Mouse (Mus musculus): ENCODE results near the gene Usp13. TPM values are rescaled to one million over a fixed set of nuclear protein-coding genes. Genes with fewer than 3 reads are reported as not detected.

Usp13 gene
- 0.48 and 1.2 TPM in 2 replicates for polyA plus RNA-seq (2012; rRNA removed)

GRCm38 (mm10) chr3:32817357-32818326 is at the start of gene Usp13:
Usp13 (plus strand) TSS chr3:32817546.
- TF ChIP-seq CTCF (conservative IDR thresholded peaks at IDR 0.05; ENCODE audit: insufficient read depth, insufficient read length, low read depth, low read length) (no peak), POLR2A (IDR thresholded peaks at IDR 0.05; ENCODE audit: low read depth, low read length) (no peak)
- WGBS, result 2% methylated on average over 79 of the region's 84 CpGs
- Histone ChIP-seq H3K4me1 (ENCODE audit: control insufficient read depth, insufficient read depth, low read length) (no peaks in the 10 kb centered on the region), H3K27ac (ENCODE audit: insufficient read depth, low read depth, low read length) (no peak within 1 kb of the TSS), H3K36me3 (ENCODE audit: control insufficient read depth, insufficient read depth, low read length) (no peaks in the 10 kb centered on the region), H3K4me3 (ENCODE audit: insufficient read depth, low read depth, low read length) (peak within 1 kb of the TSS; percentile 79), H3K27me3 (replicated peaks; ENCODE audit: control insufficient read depth, insufficient read depth, low read length) (no peaks in the 10 kb centered on the region)
- DNase-seq, result peak; percentile 58

DNA sequence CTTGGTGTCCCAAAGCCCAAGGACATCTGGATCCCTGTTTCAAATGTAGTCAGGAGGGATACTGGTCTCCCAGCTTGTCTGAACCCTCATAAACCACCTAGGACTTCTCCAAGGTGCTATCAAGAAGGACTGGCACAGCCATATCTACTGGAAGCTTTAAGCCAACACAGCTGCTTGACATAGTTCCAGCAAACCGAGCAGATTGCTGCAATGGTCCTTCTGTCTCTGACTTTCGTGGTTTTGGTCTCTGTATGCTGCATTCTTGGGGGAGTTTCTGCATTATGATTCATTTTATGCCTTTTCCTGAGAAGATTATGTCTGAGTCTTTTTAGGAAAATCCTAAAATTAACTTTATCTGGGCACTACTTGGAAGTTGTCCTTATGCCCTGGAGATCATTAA is 46.6 kb upstream of the Usp13 start:
- TF ChIP-seq POLR2A (IDR thresholded peaks at IDR 0.05; ENCODE audit: low read depth, low read length) (no peak), CTCF (conservative IDR thresholded peaks at IDR 0.05; ENCODE audit: insufficient read depth, insufficient read length, low read depth, low read length) (no peak)
- H3K36me3 ChIP-seq (ENCODE audit: control insufficient read depth, insufficient read depth, low read length), result no peaks in the 10 kb centered on the region
- H3K4me3 ChIP-seq (ENCODE audit: insufficient read depth, low read depth, low read length), result no peak overlapping the region
- H3K27me3 ChIP-seq (replicated peaks; ENCODE audit: control insufficient read depth, insufficient read depth, low read length), result no peaks in the 10 kb centered on the region
- DNase-seq, result no peak
- H3K4me1 ChIP-seq (ENCODE audit: control insufficient read depth, insufficient read depth, low read length), result no peaks in the 10 kb centered on the region
- 78% methylated on average over 2 of the region's 2 CpGs for WGBS
- H3K27ac ChIP-seq (ENCODE audit: insufficient read depth, low read depth, low read length), result no peak overlapping the region

DNA sequence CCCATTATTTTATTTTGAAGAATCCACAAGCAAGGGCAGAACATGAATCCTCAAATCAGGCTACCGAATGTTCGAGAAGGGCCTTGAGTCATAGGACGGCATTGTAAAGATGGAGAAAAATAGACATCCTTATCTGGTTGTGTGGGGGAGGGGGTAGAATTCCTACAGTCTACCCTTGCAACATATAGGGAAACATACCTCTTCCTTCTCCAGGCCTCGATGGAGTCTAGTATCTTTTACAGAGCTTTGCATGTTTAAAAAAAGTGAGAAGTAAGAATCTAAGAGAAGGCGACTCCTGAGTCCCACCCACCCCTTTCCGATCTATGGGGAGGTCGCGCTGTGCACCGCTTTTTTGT is 367 bp upstream of the Usp13 start:
- DNase-seq, result no peak
- Histone ChIP-seq H3K4me1 (ENCODE audit: control insufficient read depth, insufficient read depth, low read length) (no peaks in the 10 kb centered on the region), H3K27ac (ENCODE audit: insufficient read depth, low read depth, low read length) (no peak overlapping the region), H3K4me3 (ENCODE audit: insufficient read depth, low read depth, low read length) (peak overlapping the region; percentile 79), H3K27me3 (replicated peaks; ENCODE audit: control insufficient read depth, insufficient read depth, low read length) (no peaks in the 10 kb centered on the region), H3K36me3 (ENCODE audit: control insufficient read depth, insufficient read depth, low read length) (no peaks in the 10 kb centered on the region)
- TF ChIP-seq CTCF (conservative IDR thresholded peaks at IDR 0.05; ENCODE audit: insufficient read depth, insufficient read length, low read depth, low read length), result no peak
- no peak for TF ChIP-seq POLR2A (IDR thresholded peaks at IDR 0.05; ENCODE audit: low read depth, low read length)
- WGBS, result 5% methylated on average over 9 of the region's 9 CpGs

DNA sequence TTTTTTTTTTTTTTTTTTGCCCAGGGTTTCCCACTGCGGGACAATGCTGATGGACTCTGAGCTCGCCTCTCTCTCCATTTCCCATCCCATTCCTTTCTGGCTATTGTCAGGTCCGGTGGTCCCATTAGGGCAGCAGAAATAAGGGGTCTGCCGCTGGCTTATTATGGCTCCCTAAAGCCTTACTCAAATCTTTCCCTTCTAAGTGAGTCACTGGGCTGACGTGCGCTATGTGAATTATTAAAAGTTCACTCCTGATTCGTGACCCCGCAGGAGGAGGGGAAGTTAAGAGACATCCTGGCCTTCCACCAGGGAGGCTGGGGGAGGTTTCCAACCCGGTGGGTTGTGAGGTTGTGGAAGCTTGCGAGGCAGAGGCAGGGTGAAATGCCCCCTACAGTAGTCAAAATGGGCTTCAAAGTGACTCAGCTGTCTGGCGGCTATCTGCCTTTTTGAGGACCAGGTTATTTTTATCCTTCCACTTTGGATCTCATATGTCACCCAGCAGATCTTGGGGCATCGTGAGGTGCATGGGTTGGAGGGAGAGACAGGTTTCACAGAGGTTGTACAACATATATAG is 1.1 kb downstream of the Usp13 start:
- 3% methylated on average over 12 of the region's 12 CpGs for WGBS
- H3K36me3 ChIP-seq (ENCODE audit: control insufficient read depth, insufficient read depth, low read length), result no peaks in the 10 kb centered on the region
- H3K4me3 ChIP-seq (ENCODE audit: insufficient read depth, low read depth, low read length), result no peak overlapping the region
- DNase-seq, result no peak
- no peaks in the 10 kb centered on the region for H3K4me1 ChIP-seq (ENCODE audit: control insufficient read depth, insufficient read depth, low read length)
- no peaks in the 10 kb centered on the region for H3K27me3 ChIP-seq (replicated peaks; ENCODE audit: control insufficient read depth, insufficient read depth, low read length)
- no peak overlapping the region for H3K27ac ChIP-seq (ENCODE audit: insufficient read depth, low read depth, low read length)
- TF ChIP-seq CTCF (conservative IDR thresholded peaks at IDR 0.05; ENCODE audit: insufficient read depth, insufficient read length, low read depth, low read length), result no peak
- TF ChIP-seq POLR2A (IDR thresholded peaks at IDR 0.05; ENCODE audit: low read depth, low read length), result no peak

DNA sequence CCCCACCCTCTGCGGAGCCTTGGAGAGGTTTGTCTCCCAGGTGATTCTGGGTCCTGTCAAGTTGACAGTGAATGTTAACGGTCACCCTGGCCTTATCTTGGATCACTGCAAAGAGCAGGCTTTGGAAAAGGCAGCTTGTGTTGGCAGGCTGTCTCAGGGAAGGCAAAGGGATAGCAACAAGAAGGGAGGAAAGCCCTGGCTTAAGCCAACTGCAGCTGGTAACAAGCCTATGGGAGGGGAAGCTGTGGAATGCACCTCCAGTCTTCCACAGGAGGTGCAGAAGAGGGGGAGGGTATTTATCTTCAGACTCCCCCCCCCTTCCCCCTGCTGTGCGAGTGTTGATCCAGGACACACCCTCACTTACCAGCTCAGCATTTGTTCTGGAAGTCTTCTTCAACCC is 5.3 kb downstream of the Usp13 start:
- WGBS, result 51% methylated on average over 3 of the region's 3 CpGs
- H3K4me1 ChIP-seq (ENCODE audit: control insufficient read depth, insufficient read depth, low read length), result no peaks in the 10 kb centered on the region
- H3K27ac ChIP-seq (ENCODE audit: insufficient read depth, low read depth, low read length), result no peak overlapping the region
- TF ChIP-seq POLR2A (IDR thresholded peaks at IDR 0.05; ENCODE audit: low read depth, low read length), result no peak
- TF ChIP-seq CTCF (conservative IDR thresholded peaks at IDR 0.05; ENCODE audit: insufficient read depth, insufficient read length, low read depth, low read length), result no peak
- no peak for DNase-seq
- no peak overlapping the region for H3K4me3 ChIP-seq (ENCODE audit: insufficient read depth, low read depth, low read length)
- H3K36me3 ChIP-seq (ENCODE audit: control insufficient read depth, insufficient read depth, low read length), result no peaks in the 10 kb centered on the region
- H3K27me3 ChIP-seq (replicated peaks; ENCODE audit: control insufficient read depth, insufficient read depth, low read length), result no peaks in the 10 kb centered on the region

DNA sequence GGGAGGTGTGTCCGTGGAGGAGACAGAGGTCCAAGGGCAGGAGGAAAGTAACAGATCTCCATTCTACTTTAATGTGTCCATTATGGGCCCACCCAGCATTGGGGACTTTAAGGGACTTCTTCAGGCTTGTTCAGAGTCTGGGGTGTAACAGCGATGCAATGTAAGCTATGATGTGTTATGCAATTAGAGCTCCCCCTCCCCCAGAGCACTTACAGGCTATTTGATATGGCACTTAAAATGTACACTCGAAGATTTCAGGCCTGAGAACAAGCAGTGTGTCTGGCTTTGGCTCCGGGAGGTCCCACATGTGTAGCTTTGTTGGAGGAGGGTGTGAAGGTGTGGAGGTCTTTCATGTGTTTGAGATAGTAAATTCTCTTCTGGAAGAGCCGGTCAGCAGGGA is 7.6 kb downstream of the Usp13 start:
- H3K27ac ChIP-seq (ENCODE audit: insufficient read depth, low read depth, low read length), result no peak overlapping the region
- 64% methylated on average over 5 of the region's 5 CpGs for WGBS
- no peak for TF ChIP-seq POLR2A (IDR thresholded peaks at IDR 0.05; ENCODE audit: low read depth, low read length)
- no peak for TF ChIP-seq CTCF (conservative IDR thresholded peaks at IDR 0.05; ENCODE audit: insufficient read depth, insufficient read length, low read depth, low read length)
- H3K4me1 ChIP-seq (ENCODE audit: control insufficient read depth, insufficient read depth, low read length), result no peaks in the 10 kb centered on the region
- no peaks in the 10 kb centered on the region for H3K36me3 ChIP-seq (ENCODE audit: control insufficient read depth, insufficient read depth, low read length)
- no peak for DNase-seq
- H3K27me3 ChIP-seq (replicated peaks; ENCODE audit: control insufficient read depth, insufficient read depth, low read length), result no peaks in the 10 kb centered on the region
- H3K4me3 ChIP-seq (ENCODE audit: insufficient read depth, low read depth, low read length), result no peak overlapping the region

- H3K27ac ChIP-seq (ENCODE audit: insufficient read depth, low read depth, low read length), result no peak overlapping the region
- no peaks in the 10 kb centered on the region for H3K4me1 ChIP-seq (ENCODE audit: control insufficient read depth, insufficient read depth, low read length)
- no peak overlapping the region for H3K4me3 ChIP-seq (ENCODE audit: insufficient read depth, low read depth, low read length)
- TF ChIP-seq CTCF (conservative IDR thresholded peaks at IDR 0.05; ENCODE audit: insufficient read depth, insufficient read length, low read depth, low read length), result no peak
- TF ChIP-seq POLR2A (IDR thresholded peaks at IDR 0.05; ENCODE audit: low read depth, low read length), result no peak
- H3K36me3 ChIP-seq (ENCODE audit: control insufficient read depth, insufficient read depth, low read length), result no peaks in the 10 kb centered on the region
- WGBS, result 87% methylated on average over 3 of the region's 3 CpGs
- H3K27me3 ChIP-seq (replicated peaks; ENCODE audit: control insufficient read depth, insufficient read depth, low read length), result no peaks in the 10 kb centered on the region
- DNase-seq, result no peak
Measured at GRCm38 (mm10) chr3:32825964-32826479, 8.7 kb downstream of the Usp13 start.

Data from kidney, adult 2 months (tissue).